Mouse (Mus musculus): Measurements from ENCODE around the gene Ccl27b. TPM values are rescaled to one million over a fixed set of nuclear protein-coding genes. Genes with fewer than 3 reads are reported as not detected.

Ccl27b gene
- total and polyA plus RNA-seq, 3 experiments = not detected

Other genes with a start within 250 kb of the Ccl27b start
- not detected for gene Gm21586, start 215.9 kb upstream of the Ccl27b start, total RNA-seq (2021)
- gene Gm21586, start 215.9 kb upstream of the Ccl27b start, polyA plus RNA-seq (2012; rRNA removed) = not detected in 2 replicates
- gene Gm2163, start 188.5 kb upstream of the Ccl27b start, total RNA-seq (2021) = not detected
- 0.04 TPM in 1 of 2 replicates, not detected in the other for gene Gm2163, start 188.5 kb upstream of the Ccl27b start, polyA plus RNA-seq (2012; rRNA removed)
- not detected for gene Fam205a2, start 127.1 kb upstream of the Ccl27b start, total RNA-seq (2021)
- gene Fam205a2, start 127.1 kb upstream of the Ccl27b start, polyA plus RNA-seq (2012; rRNA removed) = 0.04 and 0.06 TPM in 2 replicates
- not detected for gene Gm10591, start 43.1 kb upstream of the Ccl27b start, total RNA-seq (2021)
- gene Gm10591, start 43.1 kb upstream of the Ccl27b start, polyA plus RNA-seq (2012; rRNA removed) = 1.5 TPM in 1 of 2 replicates, not detected in the other
- 1 to 10 TPM; 2.7 to 4.8 TPM for gene Gm2564, start 25.5 kb upstream of the Ccl27b start, total RNA-seq (2021)
- 2.1 and 6.3 TPM in 2 replicates for gene Gm2564, start 25.5 kb upstream of the Ccl27b start, polyA plus RNA-seq (2012; rRNA removed)
- under 1 TPM in 1 of 2 experiments, not detected in 1; 0.29 TPM for gene Il11ra2, start 6.6 kb downstream of the Ccl27b start, total RNA-seq (2021)
- gene Il11ra2, start 6.6 kb downstream of the Ccl27b start, polyA plus RNA-seq (2012; rRNA removed) = 0.70 TPM in 1 of 2 replicates, not detected in the other
- gene 4930578G10Rik, start 80.3 kb downstream of the Ccl27b start, total RNA-seq (2021) = not detected
- gene 4930578G10Rik, start 80.3 kb downstream of the Ccl27b start, polyA plus RNA-seq (2012; rRNA removed) = 0.32 TPM in 1 of 2 replicates, not detected in the other
- 1 to 10 TPM in 1 of 2 experiments, under 1 TPM in 1; 0.52 to 1.3 TPM for gene Ccl19, start 101.3 kb downstream of the Ccl27b start, total RNA-seq (2021)
- 2.3 and 5.8 TPM in 2 replicates for gene Ccl19, start 101.3 kb downstream of the Ccl27b start, polyA plus RNA-seq (2012; rRNA removed)
- 10 to 100 TPM; 47.6 to 62.3 TPM for gene Ccl21a, start 118.7 kb downstream of the Ccl27b start, total RNA-seq (2021)
- gene Ccl21a, start 118.7 kb downstream of the Ccl27b start, polyA plus RNA-seq (2012; rRNA removed) = 42.1 and 43.1 TPM in 2 replicates
- gene Fam205a1, start 198.6 kb downstream of the Ccl27b start, total RNA-seq (2021) = not detected
- gene Fam205a1, start 198.6 kb downstream of the Ccl27b start, polyA plus RNA-seq (2012; rRNA removed) = not detected in 2 replicates
- gene Gm12394, start 201.5 kb downstream of the Ccl27b start, total RNA-seq (2021) = under 1 TPM in 1 of 2 experiments, not detected in 1; 0.10 TPM
- gene Gm12394, start 201.5 kb downstream of the Ccl27b start, polyA plus RNA-seq (2012; rRNA removed) = 0.02 TPM in 1 of 2 replicates, not detected in the other
- 1 to 10 TPM; 8.3 to 9.8 TPM for gene Fam205c, start 219.0 kb downstream of the Ccl27b start, total RNA-seq (2021)
- 0.14 and 0.20 TPM in 2 replicates for gene Fam205c, start 219.0 kb downstream of the Ccl27b start, polyA plus RNA-seq (2012; rRNA removed)

Data from heart, adult 2 months (tissue).